Mouse (Mus musculus) lung, embryonic 16.5 days (tissue): Measurements from ENCODE around the gene Krt19. TPM values are rescaled to one million over a fixed set of nuclear protein-coding genes. Genes with fewer than 3 reads are reported as not detected.
A peak's percentile ranks its signal among the peaks of the same experiment; 100 is the strongest.

Experiments used
- ATAC-seq: fragments of 200-750 bp; cut with Nextera tagmentation; 2 replicates; pipeline ENCODE4 v1.8.0; 2017; ENCODE audit warnings: low read depth, mild to moderate bottlenecking, moderate library complexity
- H3K27ac ChIP-seq: fragments of 300-500 bp; sonication (generic); 2 replicates; pipeline ENCODE4 v1.5.1; 2014; ENCODE audit warnings: mild to moderate bottlenecking, control low read depth, low read length
- H3K27me3 ChIP-seq: fragments of 300-500 bp; sonication (generic); 2 replicates; pipeline ENCODE4 v1.6.1; 2014; ENCODE audit warnings: low read depth, low read length, mixed read lengths; ENCODE audit not compliant: control insufficient read depth, insufficient read depth
- H3K36me3 ChIP-seq: fragments of 300-500 bp; sonication (generic); 2 replicates; pipeline ENCODE4 v1.6.1; 2014; ENCODE audit warnings: low read length; ENCODE audit not compliant: control insufficient read depth, insufficient read depth
- H3K4me1 ChIP-seq: fragments of 300-500 bp; sonication (generic); replicated peaks from 2 replicates; pipeline ENCODE4 v1.6.1; 2014; ENCODE audit warnings: low read length, mixed read lengths; ENCODE audit not compliant: control insufficient read depth, insufficient read depth
- H3K4me2 ChIP-seq: fragments of 300-500 bp; sonication (generic); 2 replicates; pipeline ENCODE4 v1.6.1; 2014; ENCODE audit warnings: low read depth, low read length, control low read depth
- H3K4me3 ChIP-seq: fragments of 300-500 bp; sonication (generic); 2 replicates; pipeline ENCODE4 v1.5.1; 2014; ENCODE audit warnings: mild to moderate bottlenecking, low read length, control low read depth
- H3K9ac ChIP-seq: fragments of 300-500 bp; sonication (generic); 2 replicates; pipeline ENCODE4 v1.6.1; 2014; ENCODE audit warnings: low read length, control low read depth
- H3K9me3 ChIP-seq: fragments of 300-500 bp; sonication (generic); 2 replicates; pipeline ENCODE4 v1.6.1; 2016; ENCODE audit warnings: low read length; ENCODE audit not compliant: control insufficient read depth
- WGBS: fragments of 180-500 bp; shearing (Covaris S2); extraction: QIAGEN DNeasy Blood & Tissue Kit; methylation state at CpG from one replicate; pipeline ENCODE4 v1.1.7; 2014; 5-methylcytosine and 5-hydroxymethylcytosine counted together
- polyA plus RNA-seq: library from polyadenylated mRNA; unstranded; fragments of >200 nt; fragmentation: Nextera tagmentation; extraction: Ambion mirVana; gene quantifications from 2 replicates; pipeline ENCODE4 v1.2.1, GENCODE M21; 2015

The Krt19 gene
- polyA plus RNA-seq = 349 and 432 TPM in 2 replicates

DNA sequence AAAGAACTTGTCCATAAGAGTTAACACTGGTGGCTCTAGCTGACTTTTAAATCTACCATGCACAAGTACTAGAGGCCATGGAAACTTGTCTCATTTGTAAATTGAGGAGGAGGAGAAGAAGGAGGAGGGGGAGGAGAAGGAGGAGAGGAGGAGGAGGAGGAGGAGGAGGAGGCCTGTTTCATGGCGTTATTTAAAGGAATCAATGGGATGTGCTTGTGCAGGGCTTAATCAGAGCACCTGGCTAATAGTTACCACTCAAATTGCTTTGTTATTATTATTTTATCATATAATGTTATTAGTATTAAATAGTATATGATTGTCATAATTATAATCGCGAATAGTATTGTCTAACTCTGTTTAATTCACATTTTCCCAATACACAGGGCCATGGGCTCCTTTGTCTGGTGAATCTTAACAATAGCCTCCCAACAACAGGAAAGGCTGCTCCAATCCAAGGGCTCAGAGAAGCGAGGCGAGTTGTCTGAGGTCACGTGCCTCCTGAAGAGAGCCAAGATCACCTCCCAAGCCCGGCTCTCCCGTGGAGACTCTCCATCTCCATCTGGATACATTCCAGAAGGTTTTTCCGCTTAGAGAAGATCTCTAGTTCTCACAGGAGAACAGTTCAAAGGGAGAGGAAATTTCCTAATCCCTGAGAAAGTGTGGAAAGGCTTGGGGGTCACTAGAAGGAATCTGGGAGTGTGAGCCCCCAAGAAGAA lies at the start of gene Krt19:
Gene Krt19, minus strand, starts transcription at position 51 of the 716 bp plus-strand sequence.
- no peaks in the 10 kb centered on the region for H3K4me1 ChIP-seq
- H3K4me2 ChIP-seq = no peak within 1 kb of the TSS
- no peaks in the 10 kb centered on the region for H3K9me3 ChIP-seq
- peaks cover 16% of the 10 kb centered on the region for H3K27me3 ChIP-seq
- no peak within 1 kb of the TSS for H3K9ac ChIP-seq
- 50% methylated on average over 9 of the region's 9 CpGs for WGBS
- no peaks in the 10 kb centered on the region for H3K36me3 ChIP-seq
- H3K27ac ChIP-seq = no peak within 1 kb of the TSS
- ATAC-seq = no peak
- H3K4me3 ChIP-seq = no peak within 1 kb of the TSS

DNA sequence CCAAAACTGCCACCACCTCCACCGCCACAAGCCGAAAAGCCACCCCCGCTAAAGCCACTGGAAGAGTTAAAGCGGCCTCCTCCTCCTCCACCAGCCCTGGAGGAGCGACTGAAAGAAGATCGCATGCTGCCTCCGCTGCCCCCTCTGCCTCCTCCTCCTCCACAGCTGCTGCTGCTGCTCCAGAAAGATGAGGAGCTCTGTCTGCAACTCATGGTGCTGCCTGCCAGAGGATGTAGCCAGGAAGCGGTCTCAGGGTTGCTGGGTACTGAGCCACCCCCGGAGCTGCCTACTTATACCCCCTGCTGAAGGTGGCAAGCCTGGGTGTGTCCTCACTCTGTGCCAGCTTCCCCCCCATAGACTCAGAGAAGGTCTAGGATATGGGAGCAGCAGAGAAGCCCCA lies 44.5 kb upstream of the Krt19 start, which contains the start of gene Krt9:
Gene Krt9, minus strand, starts transcription at position 255 of the 400 bp plus-strand sequence.
- no peak within 1 kb of the TSS for H3K4me2 ChIP-seq
- no peaks in the 10 kb centered on the region for H3K27me3 ChIP-seq
- H3K4me1 ChIP-seq = no peaks in the 10 kb centered on the region
- H3K4me3 ChIP-seq = no peak within 1 kb of the TSS
- WGBS = 32% methylated on average over 9 of the region's 9 CpGs
- no peak within 1 kb of the TSS for H3K9ac ChIP-seq
- no peak for ATAC-seq
- no peaks in the 10 kb centered on the region for H3K36me3 ChIP-seq
- no peak within 1 kb of the TSS for H3K27ac ChIP-seq
- no peaks in the 10 kb centered on the region for H3K9me3 ChIP-seq

DNA sequence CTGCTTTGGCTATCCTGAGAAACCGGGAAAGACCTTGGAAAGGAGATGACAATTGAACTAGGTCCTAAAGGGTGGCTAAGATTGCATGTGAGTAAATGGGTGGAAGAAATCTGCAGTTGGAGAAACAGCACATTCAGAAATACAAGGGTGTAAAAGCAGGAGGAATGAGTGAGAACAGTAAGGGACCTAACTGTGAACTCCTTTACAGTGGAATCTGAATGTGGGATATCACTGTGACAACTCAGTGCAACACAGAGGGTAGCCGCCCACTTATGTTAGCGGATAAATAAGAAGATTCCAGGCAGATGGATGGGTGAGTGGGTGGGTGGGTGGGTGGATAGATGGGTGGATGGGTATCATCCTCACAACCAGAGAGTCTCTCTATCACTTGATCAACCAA lies 43.4 kb upstream of the Krt19 start:
- Histone ChIP-seq H3K4me2 (no peak overlapping the region), H3K27me3 (no peaks in the 10 kb centered on the region), H3K4me3 (no peak overlapping the region), H3K27ac (no peak overlapping the region), H3K4me1 (no peaks in the 10 kb centered on the region), H3K9ac (no peak overlapping the region), H3K9me3 (no peaks in the 10 kb centered on the region), H3K36me3 (no peaks in the 10 kb centered on the region)
- no peak for ATAC-seq
- 93% methylated on average over 3 of the region's 3 CpGs for WGBS

DNA sequence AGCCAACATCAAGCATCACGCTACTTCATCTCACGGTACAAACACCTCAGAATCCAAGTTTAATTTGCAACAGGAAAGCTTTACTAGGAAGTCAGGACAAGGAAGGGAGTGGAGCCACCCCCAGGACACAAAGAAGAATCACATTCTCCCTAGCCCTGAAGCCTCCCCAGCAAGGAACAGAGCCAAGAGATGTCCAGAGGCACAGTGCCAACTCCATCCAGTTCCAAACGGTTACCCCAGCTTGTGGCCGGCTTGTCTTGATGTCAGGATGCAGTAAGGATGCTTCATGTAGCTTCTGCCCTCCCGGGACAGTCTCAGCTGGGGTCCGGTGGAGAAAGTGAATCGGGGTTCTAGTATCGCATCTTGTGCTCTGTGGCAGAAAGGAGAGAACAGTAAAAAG lies 38.3 kb upstream of the Krt19 start:
- H3K36me3 ChIP-seq = no peaks in the 10 kb centered on the region
- H3K4me1 ChIP-seq = no peaks in the 10 kb centered on the region
- no peaks in the 10 kb centered on the region for H3K9me3 ChIP-seq
- WGBS = 74% methylated on average over 8 of the region's 8 CpGs
- H3K4me3 ChIP-seq = no peak overlapping the region
- no peak overlapping the region for H3K4me2 ChIP-seq
- no peak for ATAC-seq
- H3K27ac ChIP-seq = no peak overlapping the region
- no peak overlapping the region for H3K9ac ChIP-seq
- no peaks in the 10 kb centered on the region for H3K27me3 ChIP-seq

DNA sequence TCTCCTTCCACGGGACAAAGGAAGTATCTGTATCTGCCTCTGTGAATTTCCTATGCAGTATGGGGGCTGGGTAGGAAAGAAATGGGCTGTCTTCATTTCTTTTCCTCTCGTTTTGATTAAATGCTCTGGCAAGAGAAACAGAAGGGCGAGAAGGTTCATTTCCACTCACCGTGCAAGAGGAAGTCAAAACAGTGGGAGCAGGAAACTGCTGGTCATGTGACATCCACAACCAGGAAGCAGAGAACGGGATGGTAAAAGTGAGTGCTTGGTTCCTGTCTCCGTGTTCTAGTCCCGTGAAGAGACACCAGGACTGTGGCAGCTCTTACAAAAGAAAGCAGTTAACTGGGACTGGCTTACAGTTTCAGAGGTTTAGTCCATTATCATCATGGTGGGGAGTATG lies 33.3 kb upstream of the Krt19 start:
- H3K27me3 ChIP-seq = no peaks in the 10 kb centered on the region
- no peaks in the 10 kb centered on the region for H3K4me1 ChIP-seq
- no peak overlapping the region for H3K27ac ChIP-seq
- no peaks in the 10 kb centered on the region for H3K36me3 ChIP-seq
- ATAC-seq = no peak
- WGBS = 61% methylated on average over 7 of the region's 7 CpGs
- no peak overlapping the region for H3K4me2 ChIP-seq
- H3K9ac ChIP-seq = no peak overlapping the region
- H3K9me3 ChIP-seq = no peaks in the 10 kb centered on the region
- H3K4me3 ChIP-seq = no peak overlapping the region

- H3K36me3 ChIP-seq = no peaks in the 10 kb centered on the region
- no peaks in the 10 kb centered on the region for H3K27me3 ChIP-seq
- no peak overlapping the region for H3K4me2 ChIP-seq
- H3K4me3 ChIP-seq = no peak overlapping the region
- no peak overlapping the region for H3K9ac ChIP-seq
- H3K9me3 ChIP-seq = no peaks in the 10 kb centered on the region
- no peak overlapping the region for H3K27ac ChIP-seq
- WGBS = 25% methylated on average over 3 of the region's 3 CpGs
- H3K4me1 ChIP-seq = no peaks in the 10 kb centered on the region
- no peak for ATAC-seq
Observed at GRCm38 (mm10) chr11:100179260-100179659, 30.8 kb upstream of the Krt19 start.

DNA sequence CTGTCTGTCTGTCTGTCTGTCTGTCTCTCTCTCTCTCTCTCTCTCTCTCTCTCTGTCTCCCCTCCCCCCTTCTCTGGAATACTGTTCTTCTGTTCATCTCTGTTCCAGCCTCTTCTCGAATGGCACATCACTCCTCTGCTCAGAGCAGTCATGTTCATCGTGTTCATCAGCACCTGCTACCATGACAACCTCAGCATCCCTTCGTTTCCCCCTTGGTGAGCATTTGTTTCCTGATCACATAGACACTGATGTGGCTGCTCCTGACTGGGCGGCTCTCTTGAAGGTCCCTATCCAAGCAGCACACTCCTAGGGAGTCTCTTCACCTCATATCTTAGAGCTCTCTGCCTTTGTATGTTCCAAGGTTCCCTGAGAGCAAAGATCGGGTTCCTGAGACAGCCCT lies 29.8 kb upstream of the Krt19 start:
- 67% methylated on average over 5 of the region's 5 CpGs for WGBS
- H3K4me2 ChIP-seq = no peak overlapping the region
- H3K4me3 ChIP-seq = no peak overlapping the region
- no peaks in the 10 kb centered on the region for H3K4me1 ChIP-seq
- H3K9me3 ChIP-seq = no peaks in the 10 kb centered on the region
- no peaks in the 10 kb centered on the region for H3K27me3 ChIP-seq
- ATAC-seq = no peak
- H3K36me3 ChIP-seq = no peaks in the 10 kb centered on the region
- H3K27ac ChIP-seq = no peak overlapping the region
- H3K9ac ChIP-seq = no peak overlapping the region

DNA sequence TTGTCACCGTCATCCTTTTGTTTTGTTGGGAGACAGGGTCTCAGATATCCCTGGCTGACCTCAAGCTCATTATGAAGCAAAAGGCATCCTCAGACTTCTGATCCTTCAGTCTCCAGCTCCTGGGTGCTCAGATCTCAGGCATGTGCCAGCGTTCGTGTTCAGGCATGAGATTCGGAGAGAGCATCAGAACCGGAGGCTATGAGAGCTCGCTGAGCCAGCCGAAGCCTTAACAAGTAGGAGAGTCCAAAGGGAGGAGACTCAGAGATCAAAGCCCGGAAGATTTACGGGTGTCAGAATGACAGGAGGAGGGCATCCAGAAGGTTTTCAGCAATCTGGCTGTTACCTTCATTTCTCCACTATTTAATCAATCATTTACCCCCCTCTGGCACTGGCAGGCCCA lies 28.3 kb upstream of the Krt19 start:
- WGBS = 59% methylated on average over 9 of the region's 9 CpGs
- H3K4me2 ChIP-seq = no peak overlapping the region
- H3K4me3 ChIP-seq = no peak overlapping the region
- no peaks in the 10 kb centered on the region for H3K4me1 ChIP-seq
- ATAC-seq = no peak
- H3K36me3 ChIP-seq = no peaks in the 10 kb centered on the region
- no peaks in the 10 kb centered on the region for H3K27me3 ChIP-seq
- H3K9me3 ChIP-seq = no peaks in the 10 kb centered on the region
- H3K9ac ChIP-seq = no peak overlapping the region
- no peak overlapping the region for H3K27ac ChIP-seq

DNA sequence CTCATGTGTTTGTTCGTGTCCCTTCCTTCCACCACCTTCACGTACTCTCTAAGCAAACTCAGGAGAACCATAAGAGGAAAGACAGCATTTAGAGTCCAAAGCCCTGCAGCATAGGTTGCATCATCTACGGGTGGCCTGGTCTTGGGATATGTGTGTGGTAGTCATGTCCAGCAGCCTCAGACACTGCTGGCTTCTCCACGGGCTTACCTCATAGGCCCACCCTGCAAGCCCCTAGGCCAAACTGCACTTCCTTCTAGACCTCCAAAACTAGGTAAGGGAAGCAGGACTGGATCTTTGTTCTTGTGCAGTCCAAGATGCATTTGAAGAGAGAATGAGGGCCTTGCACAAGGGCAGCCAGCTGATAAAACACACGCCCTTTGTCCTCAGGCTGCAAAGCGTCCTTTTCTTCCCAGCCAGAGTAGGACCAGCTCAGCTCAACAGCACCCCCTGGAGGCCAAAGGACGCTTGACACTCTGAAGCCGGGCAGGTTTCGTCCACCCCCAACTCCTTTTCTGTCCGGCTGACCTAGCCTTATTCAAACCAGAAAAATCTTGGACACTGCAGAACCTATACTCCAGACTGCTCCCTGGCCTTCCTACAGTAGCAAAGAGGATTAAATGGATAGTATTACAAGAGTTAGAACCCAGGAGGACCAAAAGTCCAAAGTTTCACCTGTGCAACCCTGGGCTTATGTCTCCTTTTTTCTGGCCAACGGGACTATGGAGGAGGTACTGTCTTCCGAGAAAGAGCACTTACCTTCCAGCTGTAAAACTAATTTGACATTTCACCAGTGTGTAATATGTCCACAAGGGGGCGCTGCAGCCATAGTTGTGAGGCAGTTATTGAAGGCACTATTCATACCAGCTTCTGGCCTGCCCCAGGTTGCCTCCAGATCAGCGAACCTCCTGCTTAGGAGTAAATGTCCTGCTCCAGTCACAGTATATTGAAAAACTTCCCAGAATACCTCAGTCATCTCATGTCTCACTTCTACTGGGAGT lies 20.6 kb upstream of the Krt19 start:
- H3K9ac ChIP-seq = no peak overlapping the region
- WGBS = 28% methylated on average over 14 of the region's 14 CpGs
- H3K27me3 ChIP-seq = no peaks in the 10 kb centered on the region
- no peaks in the 10 kb centered on the region for H3K36me3 ChIP-seq
- peaks cover 4% of the 10 kb centered on the region; the same call in 1 of the 2 replicates for H3K4me1 ChIP-seq
- ATAC-seq = peak; percentile 55; the same call in 1 of the 2 replicates
- H3K4me3 ChIP-seq = no peak overlapping the region
- peak overlapping the region; percentile 57 for H3K27ac ChIP-seq
- no peaks in the 10 kb centered on the region for H3K9me3 ChIP-seq
- no peak overlapping the region for H3K4me2 ChIP-seq
